Mouse (Mus musculus) layer of hippocampus, adult 18-20 months (tissue): ENCODE measurements around the gene Itpa. TPM values are rescaled to one million over a fixed set of nuclear protein-coding genes. Genes with fewer than 3 reads are reported as not detected.

Source experiments
- DNase-seq, 2 experiments: peaks; one replicate each; pipeline ENCODE4 v3.0.0; 2022; ENCODE audit warnings: low spot score in 2 of 2
- total RNA-seq, 2 experiments: library from RNA; stranded (reverse); gene quantifications; 2 replicates each; pipeline ENCODE4 v1.2.3; 2021

The Itpa gene
- total RNA-seq, 2 experiments from 2014 or later, result 35.9 to 36.5 TPM

- no peak for DNase-seq
Measured at GRCm38 (mm10) chr2:130655660-130656339, 11.6 kb upstream of the Itpa start.

- peak in 1 of 2 experiments; percentile 75 for DNase-seq
Measured at GRCm38 (mm10) chr2:130656536-130656935, 10.9 kb upstream of the Itpa start.

- DNase-seq, result peak; percentile 87 to 94
Measured at GRCm38 (mm10) chr2:130657541-130657940, 9.9 kb upstream of the Itpa start.

GRCm38 (mm10) chr2:130658530-130658929 is 8.9 kb upstream of the Itpa start:
- no peak for DNase-seq

- no peak for DNase-seq
Measured at GRCm38 (mm10) chr2:130663342-130663741, 4.1 kb upstream of the Itpa start.

GRCm38 (mm10) chr2:130664102-130664701 is 3.2 kb upstream of the Itpa start, which contains the start of gene Ddrgk1:
Gene Ddrgk1, minus strand, starts transcription at chr2:130664659.
- peak; percentile 95 to 97 for DNase-seq

- no peak for DNase-seq
Measured at GRCm38 (mm10) chr2:130677211-130677610, 9.8 kb downstream of the Itpa start.

- DNase-seq, result peak; percentile 72 to 77
Measured at GRCm38 (mm10) chr2:130679154-130679553, 11.7 kb downstream of the Itpa start.

- no peak for DNase-seq
Measured at GRCm38 (mm10) chr2:130679899-130680298, 12.5 kb downstream of the Itpa start.

GRCm38 (mm10) chr2:130681531-130681930 is 14.1 kb downstream of the Itpa start:
- no peak for DNase-seq

GRCm38 (mm10) chr2:130685426-130685825 is 18.0 kb downstream of the Itpa start:
- DNase-seq, result no peak

GRCm38 (mm10) chr2:130689011-130689410 is 21.6 kb downstream of the Itpa start:
- no peak for DNase-seq

- no peak for DNase-seq
Measured at GRCm38 (mm10) chr2:130693563-130693962, 26.2 kb downstream of the Itpa start.

- no peak for DNase-seq
Measured at GRCm38 (mm10) chr2:130696700-130697152, 29.3 kb downstream of the Itpa start.

GRCm38 (mm10) chr2:130697153-130697810 is 29.9 kb downstream of the Itpa start, which contains the start of gene Slc4a11:
Gene Slc4a11, minus strand, starts transcription at chr2:130697519.
- DNase-seq, result peak in 1 of 2 experiments; percentile 37

- DNase-seq, result peak in 1 of 2 experiments; percentile 18
Measured at GRCm38 (mm10) chr2:130697821-130698266, 30.4 kb downstream of the Itpa start.

- no peak for DNase-seq
Measured at GRCm38 (mm10) chr2:130704040-130705001, 36.9 kb downstream of the Itpa start.

- DNase-seq, result no peak
Measured at GRCm38 (mm10) chr2:130705178-130705577, 37.8 kb downstream of the Itpa start.

GRCm38 (mm10) chr2:130706602-130707001 is 39.2 kb downstream of the Itpa start:
- no peak for DNase-seq

- DNase-seq, result no peak
Measured at GRCm38 (mm10) chr2:130707057-130707456, 39.6 kb downstream of the Itpa start.

- DNase-seq, result no peak
Measured at GRCm38 (mm10) chr2:130717951-130718350, 50.5 kb downstream of the Itpa start.
